Mouse (Mus musculus) liver, adult 2 months (tissue): ENCODE data around the gene Gldc.

Source experiments
- CTCF ChIP-seq: fragments of 200-500 bp; IDR thresholded peaks from 2 replicates; pipeline ENCODE4 v1.5.1; 2011; ENCODE audit warnings: low read depth, low read length, control low read depth
- POLR2A ChIP-seq: fragments of 200-500 bp; IDR thresholded peaks from 2 replicates; pipeline ENCODE4 v1.6.1; 2011; ENCODE audit warnings: low read length, control low read depth; ENCODE audit not compliant: insufficient read depth; ENCODE audit errors: extremely low read depth

DNA sequence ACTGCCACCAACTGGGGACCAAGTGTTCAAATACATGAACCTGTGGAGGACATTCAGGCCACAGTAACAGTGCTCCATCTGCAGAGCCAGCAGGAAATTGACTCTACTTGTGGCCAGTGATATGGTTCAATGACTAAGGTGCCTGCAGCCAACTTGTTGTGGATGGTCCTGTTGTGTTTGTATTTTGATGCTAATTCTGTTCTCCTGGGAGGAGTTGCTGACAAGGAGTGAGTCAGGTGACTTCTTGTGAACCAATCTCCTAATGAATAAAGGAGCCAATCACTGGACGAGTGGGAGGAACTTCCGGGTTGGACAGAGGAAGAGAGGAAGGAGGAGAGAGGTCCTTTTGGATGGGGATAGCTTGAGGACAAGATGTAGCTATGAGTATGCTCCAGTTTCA, 10.3 kb upstream of the Gldc start:
- no peak for TF ChIP-seq CTCF
- no peak for TF ChIP-seq POLR2A
